Mouse (Mus musculus): ENCODE data around the gene St6galnac4.

DNA sequence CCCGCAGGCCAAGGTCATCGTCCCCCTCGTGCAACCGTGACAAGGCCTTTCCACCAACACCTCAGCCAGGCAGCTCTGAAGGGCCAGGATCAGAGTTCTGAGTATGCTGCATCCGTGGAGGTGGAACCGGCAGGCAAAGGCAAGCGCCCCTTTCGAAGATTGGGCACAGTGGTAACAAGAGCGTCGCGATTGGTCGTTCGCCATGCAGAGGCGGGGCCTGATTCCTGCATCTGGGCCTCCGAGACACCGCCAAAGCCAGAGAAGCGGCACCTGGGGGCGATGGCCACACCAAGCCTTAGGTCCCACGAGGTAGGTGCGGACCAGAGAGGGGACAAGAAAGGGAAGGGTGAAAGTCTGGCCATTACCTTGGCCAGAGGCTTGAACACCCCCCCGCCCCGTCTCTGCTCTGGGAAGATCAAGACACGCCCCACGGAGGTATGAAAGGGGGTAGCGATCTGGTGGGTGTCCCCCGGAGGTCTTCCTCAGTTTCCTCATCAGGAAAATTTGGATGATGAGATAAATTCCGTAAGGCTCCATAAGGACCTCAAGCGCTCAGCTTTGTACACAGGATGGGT is 11.2 kb upstream of the St6galnac4 start, which contains the start of gene 9430097D07Rik:
- TF ChIP-seq CTCF (IDR thresholded peaks at IDR 0.05) (no peak), POLR2A (IDR thresholded peaks at IDR 0.05; ENCODE audit: insufficient read depth, low read depth, low read length) (no peak), EP300 (IDR thresholded peaks at IDR 0.05; ENCODE audit: insufficient read depth, low read depth, low read length) (no peak)
